Mouse (Mus musculus) heart, adult 2 months (tissue): ENCODE results near the gene Endou.

Source experiments
- CTCF ChIP-seq: fragments of 200-600 bp; IDR thresholded peaks from 2 replicates; pipeline ENCODE4 v1.8.1; 2022; ENCODE audit warnings: antibody characterized with exemption, mild to moderate bottlenecking, moderate library complexity
- EP300 ChIP-seq: fragments of 200-500 bp; IDR thresholded peaks from 2 replicates; pipeline ENCODE4 v1.6.1; 2011; ENCODE audit warnings: low read depth, low read length, control low read depth; ENCODE audit not compliant: insufficient read depth

- TF ChIP-seq CTCF (no peak), EP300 (no peak)
Observed at GRCm38 (mm10) chr15:97778311-97779098, 47.4 kb upstream of the Endou start, which contains the start of gene Slc48a1.
